Mouse (Mus musculus) mouse embryonic stem cell (cell line): Measurements from ENCODE around the gene Stxbp3.

Experiments
- in situ Hi-C, 2 experiments: fragments of 300-500 bp; cut with MboI; formaldehyde crosslinking; loops; 1 replicate in 1 of 2; 3 replicates in 1 of 2; pipeline ENCODE4 v1.14.3; 2019 to 2020; ENCODE audit warnings: low sequenced_read_pairs in 2 of 2, low pct_unique_long_range_greater_than_20kb in 1 of 2, mixed read lengths in 1 of 2; ENCODE audit not compliant: unreplicated experiment in 1 of 2

Gene Stxbp3

GRCm38 (mm10) chr3:108830493-108830892 lies 9.8 kb downstream of the Stxbp3 start:
- in situ Hi-C loops: no loop called here

- in situ Hi-C loops: no loop called here
Observed at GRCm38 (mm10) chr3:108815631-108816030, 24.7 kb downstream of the Stxbp3 start.

GRCm38 (mm10) chr3:108810747-108811263 lies 29.5 kb downstream of the Stxbp3 start:
- in situ Hi-C loops: no loop called here

- in situ Hi-C loops: no loop called here
Observed at GRCm38 (mm10) chr3:108805622-108806021, 34.7 kb downstream of the Stxbp3 start.

GRCm38 (mm10) chr3:108798375-108798774 lies 42.0 kb downstream of the Stxbp3 start:
- in situ Hi-C loops: no loop called here

GRCm38 (mm10) chr3:108797723-108798122 lies 42.6 kb downstream of the Stxbp3 start:
- in situ Hi-C loops: no loop called here

GRCm38 (mm10) chr3:108796386-108796785 lies 43.9 kb downstream of the Stxbp3 start:
- in situ Hi-C loops: no loop called here

- in situ Hi-C loops: no loop called here
Observed at GRCm38 (mm10) chr3:108795554-108796299, 44.6 kb downstream of the Stxbp3 start.

GRCm38 (mm10) chr3:108794780-108795179 lies 45.5 kb downstream of the Stxbp3 start:
- in situ Hi-C loops: no loop called here

GRCm38 (mm10) chr3:108792420-108792819 lies 47.9 kb downstream of the Stxbp3 start:
- in situ Hi-C loops: no loop called here

GRCm38 (mm10) chr3:108791054-108791706 lies 49.1 kb downstream of the Stxbp3 start:
- in situ Hi-C loops: no loop called here

- in situ Hi-C loops: no loop called here
Observed at GRCm38 (mm10) chr3:108790499-108790898, 49.8 kb downstream of the Stxbp3 start.

- in situ Hi-C loops: no loop called here
Observed at GRCm38 (mm10) chr3:108789299-108789698, 51.0 kb downstream of the Stxbp3 start.

GRCm38 (mm10) chr3:108788455-108788794 lies 51.9 kb downstream of the Stxbp3 start:
- in situ Hi-C loops: no loop called here

GRCm38 (mm10) chr3:108787754-108788454 lies 52.4 kb downstream of the Stxbp3 start:
- in situ Hi-C loops: no loop called here

GRCm38 (mm10) chr3:108786520-108786919 lies 53.8 kb downstream of the Stxbp3 start:
- in situ Hi-C loops: no loop called here

- in situ Hi-C loops: no loop called here
Observed at GRCm38 (mm10) chr3:108782364-108782895, 57.9 kb downstream of the Stxbp3 start.

GRCm38 (mm10) chr3:108781884-108782270 lies 58.4 kb downstream of the Stxbp3 start:
- in situ Hi-C loops: no loop called here

GRCm38 (mm10) chr3:108781238-108781883 lies 59.0 kb downstream of the Stxbp3 start:
- in situ Hi-C loops: no loop called here
